8 mouse cellular contexts compared by ENCODE assay signal in the genomic region with DNA sequence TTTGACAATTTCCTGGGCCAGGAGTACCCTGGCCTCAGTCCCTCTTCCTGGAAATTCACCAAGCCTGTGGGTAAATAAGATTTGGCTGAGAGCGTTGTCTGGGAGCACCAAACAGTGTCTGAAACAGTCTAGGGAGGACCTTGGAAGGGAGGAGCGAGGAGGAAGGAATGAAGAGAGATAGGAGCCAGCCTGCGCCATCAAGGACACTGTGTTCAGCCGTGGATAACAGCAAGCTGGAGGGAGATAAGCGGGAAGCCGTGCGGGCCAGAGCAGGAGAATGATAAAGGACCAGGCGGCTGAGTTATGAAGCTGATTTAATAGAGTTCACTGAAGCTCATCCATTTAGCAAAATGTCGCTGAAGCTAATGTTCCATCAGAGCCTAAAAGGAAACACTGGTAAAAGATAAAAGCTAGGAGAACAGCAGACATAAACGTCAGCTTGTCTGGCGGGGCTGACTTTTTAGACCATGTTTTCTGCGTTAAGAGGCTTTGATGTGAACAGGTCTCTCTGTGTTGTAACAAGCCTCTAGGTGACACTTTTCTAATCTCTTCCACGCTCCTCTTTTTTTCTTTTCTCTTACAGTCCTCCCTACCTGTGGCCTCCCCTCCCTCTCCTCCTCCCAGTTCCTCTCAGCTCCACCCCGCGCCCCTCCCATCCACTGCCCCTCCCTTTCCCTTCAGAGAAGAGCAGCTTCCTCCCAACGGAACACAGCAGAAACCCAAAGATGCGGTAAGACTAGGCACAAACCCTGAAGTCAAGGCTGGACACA. TPM values are rescaled to one million over a fixed set of nuclear protein-coding genes. Genes with fewer than 3 reads are reported as not detected.
DNase-seq lines count a peak whose midpoint lies in the region; ATAC-seq lines count a peak whose summit lies in the region.

No protein-coding gene starts in this region.

- peak; percentile 81 for ATAC-seq in activated CD4-positive, CD25-positive, alpha-beta regulatory T cell, adult 4 months
- peak; percentile 58 for ATAC-seq in heart, embryonic 16.5 days (replicated peaks; ENCODE audit: extremely low read depth, insufficient read depth, low FRiP score)

- no peaks in the 10 kb centered on the region for H3K36me3 ChIP-seq in heart, embryonic 16.5 days (ENCODE audit: control insufficient read depth, insufficient read depth)
- H3K36me3 ChIP-seq in splenic B cell, adult 2 months (ENCODE audit: control insufficient read depth, insufficient read depth, low read length, poor library complexity, severe bottlenecking) = no peaks in the 10 kb centered on the region

- H3K27ac ChIP-seq in heart, embryonic 16.5 days (ENCODE audit: low read length) = peak overlapping the region; percentile 46

- no peaks in the 10 kb centered on the region for H3K9me3 ChIP-seq in heart, embryonic 16.5 days (replicated peaks; ENCODE audit: control insufficient read depth, low read length)

- peak overlapping the region; percentile 49 for H3K4me3 ChIP-seq in heart, embryonic 16.5 days (ENCODE audit: low read length)

- no peaks in the 10 kb centered on the region for H3K27me3 ChIP-seq in heart, embryonic 16.5 days (ENCODE audit: control insufficient read depth, insufficient read depth, low read length)
- no peaks in the 10 kb centered on the region for H3K27me3 ChIP-seq in splenic B cell, adult 2 months (ENCODE audit: control insufficient read depth, insufficient read depth, low read length, poor library complexity, severe bottlenecking)

- H3K4me2 ChIP-seq in heart, embryonic 16.5 days (ENCODE audit: low read depth, low read length) = peak overlapping the region; percentile 84

- 4% methylated on average over 17 of the region's 17 CpGs for WGBS in heart, embryonic 16.5 days

- H3K9ac ChIP-seq in heart, embryonic 16.5 days (ENCODE audit: low read length) = peak overlapping the region; percentile 67

- H3K4me1 ChIP-seq in heart, embryonic 16.5 days (ENCODE audit: control insufficient read depth, insufficient read depth, low read length) = peaks cover 25% of the 10 kb centered on the region

- peak; percentile 14 for DNase-seq in A20 (ENCODE audit: low read depth, low spot score)
- DNase-seq in embryo, embryonic 9.5 days (ENCODE audit: extremely low spot score) = peak; percentile 59
- peak; percentile 84 for DNase-seq in kidney, postnatal 10 days
- peak; percentile 74 to 76 for DNase-seq in lung, postnatal 4 days
- peak; percentile 32 for DNase-seq in splenic B cell, adult 2 months (ENCODE audit: low read depth, low spot score)
- no peak for DNase-seq in right cerebral cortex, postnatal 4 days

RNA-seq across cellular contexts. Expression of a gene that starts 26.0 kb away (rescaled TPM):
- under 1 TPM; 0.13 to 0.26 TPM for polyA plus RNA-seq in activated CD4-positive, CD25-positive, alpha-beta regulatory T cell, adult 4 months (2017; shearing (Covaris generic))
- 0.20 and 0.37 TPM in 2 replicates for polyA plus RNA-seq in heart, embryonic 16.5 days (2015; fragmentation: Nextera tagmentation; extraction: Ambion mirVana)

RNA-seq across cellular contexts. Expression of a gene that starts 52.9 kb away (rescaled TPM):
- polyA plus RNA-seq in activated CD4-positive, CD25-positive, alpha-beta regulatory T cell, adult 4 months (2017; shearing (Covaris generic)) = 10 to 100 TPM; 13.2 to 15.4 TPM
- 9.3 and 10.9 TPM in 2 replicates for polyA plus RNA-seq in heart, embryonic 16.5 days (2015; fragmentation: Nextera tagmentation; extraction: Ambion mirVana)
